Mouse (Mus musculus) monocyte, adult 2 months (primary cell): ENCODE measurements around the gene Epha4.

Source experiments
- DNase-seq, 2 experiments: peaks; one replicate each; pipeline ENCODE4 v3.0.0; 2022; ENCODE audit warnings: low spot score in 2 of 2, low read depth in 1 of 2

The Epha4 gene

DNA sequence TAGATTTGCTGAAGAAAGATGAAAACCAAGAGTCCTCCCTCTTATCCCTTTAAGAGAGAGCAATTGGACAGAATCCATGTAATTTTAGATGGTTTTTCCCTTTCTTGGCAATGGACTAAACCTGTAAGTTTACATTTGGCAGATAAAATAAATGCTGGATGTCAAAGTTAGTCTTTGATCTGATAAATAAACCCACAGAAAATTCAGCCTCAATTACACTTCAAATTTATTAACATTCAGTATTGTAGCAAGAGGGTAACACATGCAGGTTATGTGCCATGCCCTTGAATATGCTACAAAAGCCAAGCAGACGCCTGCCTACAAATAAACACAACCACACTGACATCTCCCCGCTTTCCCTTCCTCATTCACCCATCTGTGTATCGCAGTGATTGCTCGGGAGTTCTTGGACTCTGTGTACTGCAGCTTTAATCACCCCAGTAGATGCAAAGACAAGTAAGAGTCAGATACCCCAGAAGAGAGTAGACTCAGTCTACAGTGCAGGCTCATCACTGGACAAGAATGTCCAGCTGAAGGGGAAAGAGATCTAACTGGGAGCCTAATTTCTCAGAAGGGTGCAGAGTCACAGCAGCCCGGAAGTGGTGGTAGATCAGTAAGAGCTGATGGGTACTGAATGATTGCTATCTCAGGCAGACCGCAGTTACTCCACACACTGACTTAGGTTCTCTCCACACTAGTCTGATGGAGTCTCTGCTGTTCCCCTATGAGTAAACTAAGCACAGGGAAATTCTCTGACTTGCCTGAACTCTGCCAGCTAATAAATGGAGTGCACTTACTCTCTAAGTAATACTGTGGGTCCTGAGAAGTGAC, 29.9 kb downstream of the Epha4 start:
- DNase-seq = no peak

DNA sequence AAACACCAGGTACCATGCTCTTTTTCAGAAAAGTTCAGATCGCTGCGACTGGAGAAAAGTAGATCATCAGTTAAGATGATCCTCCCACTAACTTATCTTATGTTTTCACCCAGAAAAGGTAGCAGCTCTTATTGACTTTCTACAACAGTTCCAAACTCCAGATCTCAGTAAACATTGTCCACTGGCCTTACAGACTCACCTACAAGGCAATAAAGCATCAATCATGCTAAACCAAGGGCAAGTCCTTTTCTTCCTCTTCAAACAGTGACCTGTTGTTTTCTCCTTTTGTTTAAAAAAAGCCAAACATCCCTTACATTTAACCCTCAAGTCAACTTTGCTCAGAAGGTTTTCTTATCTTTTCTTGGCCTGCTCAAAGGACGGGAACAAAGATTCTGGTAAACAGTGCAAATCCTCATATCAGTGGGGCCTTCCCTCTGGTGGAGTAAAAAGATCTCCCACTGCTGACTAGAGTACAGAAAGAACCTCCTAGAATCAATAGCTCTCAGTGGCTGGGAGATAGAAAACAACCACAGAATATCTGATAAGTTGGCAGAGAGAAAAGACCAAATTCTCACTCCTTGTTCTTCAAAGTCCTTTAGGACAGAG, 39.0 kb downstream of the Epha4 start:
- no peak for DNase-seq

DNA sequence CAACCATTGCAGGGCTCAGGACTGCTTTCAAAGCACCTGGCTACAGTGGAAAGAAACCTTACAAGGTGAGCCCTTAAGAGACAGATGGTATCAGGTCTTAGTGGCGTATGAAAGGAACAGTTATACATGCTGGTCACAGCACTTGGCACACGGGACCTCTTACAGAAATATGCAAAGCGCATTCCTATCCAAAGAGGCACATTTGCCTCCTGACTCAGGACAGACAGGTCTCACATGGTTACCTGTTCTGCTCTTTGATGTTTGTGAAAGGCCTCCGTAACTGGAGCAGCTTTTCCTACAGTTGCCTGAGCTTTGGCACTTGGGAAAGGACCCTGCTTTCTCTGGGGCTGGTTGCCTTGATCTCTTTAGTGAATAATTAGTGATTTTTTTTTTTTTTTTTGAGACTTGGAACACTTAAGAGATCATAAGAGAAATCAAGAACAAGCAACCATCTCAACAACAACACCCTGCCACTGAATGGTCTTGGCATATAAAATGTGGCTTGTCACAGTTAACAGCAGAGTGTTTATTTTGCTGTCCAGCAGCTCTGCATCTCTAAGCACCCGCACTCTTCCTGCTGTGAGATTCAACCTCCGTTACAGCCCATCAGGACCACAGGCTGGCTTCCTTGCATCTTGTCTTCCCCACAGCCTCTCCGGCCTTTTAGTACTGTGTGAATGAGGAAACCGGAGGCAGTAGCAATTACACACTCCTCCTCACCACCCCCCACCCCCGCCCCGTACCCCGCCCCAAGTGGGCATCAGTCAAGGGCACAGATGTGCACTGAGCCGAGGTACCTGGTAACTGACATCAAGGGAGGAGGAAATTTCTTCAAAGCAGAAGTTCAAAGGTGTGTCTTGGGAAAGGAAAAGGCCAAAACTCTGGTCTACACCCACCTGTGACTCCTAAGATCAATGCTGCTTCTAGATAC, 41.2 kb downstream of the Epha4 start:
- DNase-seq = no peak

DNA sequence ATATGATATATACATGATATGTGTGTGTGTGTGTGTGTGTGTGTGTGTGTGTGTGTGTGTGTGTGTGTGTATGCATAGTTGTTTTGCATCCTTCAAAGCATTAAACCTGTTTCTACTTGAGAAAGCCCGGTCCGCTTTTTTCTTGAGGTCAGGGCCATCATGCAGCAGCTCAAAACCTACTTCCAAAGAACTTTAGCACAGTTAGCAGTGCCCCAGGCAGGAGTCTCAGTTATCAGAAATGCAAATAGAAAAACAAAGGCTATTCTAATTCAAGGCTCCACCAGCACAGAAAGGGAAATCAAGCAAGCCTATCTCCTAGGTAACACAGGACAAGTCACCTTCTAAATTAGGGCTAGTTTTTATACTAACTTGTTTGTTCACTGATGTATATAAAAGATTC, 42.3 kb downstream of the Epha4 start:
- no peak for DNase-seq

GRCm38 (mm10) chr1:77471447-77471846, 43.4 kb downstream of the Epha4 start:
- no peak for DNase-seq

- no peak for DNase-seq
Observed at GRCm38 (mm10) chr1:77471037-77471436, 43.9 kb downstream of the Epha4 start.

DNA sequence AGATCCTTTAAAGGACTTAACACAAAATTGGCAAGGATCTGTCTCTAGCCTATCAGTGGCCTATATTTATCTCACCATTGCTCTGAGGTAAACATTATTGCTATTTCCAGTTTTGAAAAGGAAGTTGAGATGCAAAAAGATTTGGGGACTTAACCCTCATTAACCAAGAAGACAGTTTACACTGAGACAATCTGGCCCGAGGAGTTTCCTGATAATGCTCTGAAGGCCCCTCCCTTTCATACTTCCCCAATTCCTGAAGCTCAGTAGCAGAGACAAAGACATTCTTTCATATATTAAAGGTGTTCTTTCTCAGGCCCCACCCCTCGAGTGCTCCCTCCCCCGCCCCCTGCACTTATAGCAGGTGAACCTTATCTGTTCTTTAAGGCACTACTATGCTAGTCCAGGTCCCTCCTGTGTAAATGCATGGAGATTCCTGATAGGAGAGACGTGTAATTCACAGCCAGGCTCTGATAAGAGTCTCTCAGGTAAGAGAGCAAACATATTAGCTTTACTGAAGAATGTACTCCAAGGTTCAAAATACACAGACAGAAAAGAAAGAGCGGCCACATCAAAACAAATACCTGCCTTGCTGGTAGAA, 46.1 kb downstream of the Epha4 start:
- no peak for DNase-seq

DNA sequence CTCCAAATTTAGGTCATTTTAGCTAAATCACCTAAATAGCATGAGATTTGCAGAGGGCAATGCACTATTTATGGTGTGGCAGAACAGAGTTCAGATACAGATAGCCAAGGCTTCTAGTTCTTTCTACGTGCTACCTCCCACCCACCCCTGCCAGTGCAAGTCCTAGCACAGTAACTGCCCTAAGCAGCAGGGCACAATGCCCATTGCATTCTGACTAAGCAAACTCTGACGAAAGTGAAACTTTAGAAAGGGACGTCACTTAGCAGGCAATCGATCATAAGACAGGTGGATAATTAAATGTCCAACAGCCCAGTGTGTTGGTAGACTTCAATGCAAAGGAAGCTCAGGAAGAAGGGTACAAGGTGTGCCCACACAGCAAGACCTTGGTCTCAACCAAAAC, 49.4 kb downstream of the Epha4 start:
- DNase-seq = no peak

DNA sequence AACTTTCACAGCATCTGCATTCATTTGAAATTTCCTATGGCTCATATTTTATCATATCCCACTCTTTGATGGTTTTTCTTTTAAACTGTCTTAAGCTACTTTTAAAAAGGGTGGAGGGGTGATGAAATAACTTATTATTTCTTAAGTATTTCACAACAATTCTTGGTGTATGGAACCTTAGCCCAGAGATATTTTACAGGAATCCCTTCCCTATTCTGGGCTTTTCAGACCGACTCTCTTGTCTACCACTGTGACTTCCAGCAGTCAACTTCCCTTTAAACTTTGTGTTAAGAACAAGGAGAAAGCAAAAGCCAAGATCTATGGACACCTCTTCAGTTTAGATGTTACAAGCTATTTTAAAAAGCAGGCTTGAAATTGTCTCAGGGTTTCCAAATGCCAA, 50.8 kb downstream of the Epha4 start:
- DNase-seq = no peak

DNA sequence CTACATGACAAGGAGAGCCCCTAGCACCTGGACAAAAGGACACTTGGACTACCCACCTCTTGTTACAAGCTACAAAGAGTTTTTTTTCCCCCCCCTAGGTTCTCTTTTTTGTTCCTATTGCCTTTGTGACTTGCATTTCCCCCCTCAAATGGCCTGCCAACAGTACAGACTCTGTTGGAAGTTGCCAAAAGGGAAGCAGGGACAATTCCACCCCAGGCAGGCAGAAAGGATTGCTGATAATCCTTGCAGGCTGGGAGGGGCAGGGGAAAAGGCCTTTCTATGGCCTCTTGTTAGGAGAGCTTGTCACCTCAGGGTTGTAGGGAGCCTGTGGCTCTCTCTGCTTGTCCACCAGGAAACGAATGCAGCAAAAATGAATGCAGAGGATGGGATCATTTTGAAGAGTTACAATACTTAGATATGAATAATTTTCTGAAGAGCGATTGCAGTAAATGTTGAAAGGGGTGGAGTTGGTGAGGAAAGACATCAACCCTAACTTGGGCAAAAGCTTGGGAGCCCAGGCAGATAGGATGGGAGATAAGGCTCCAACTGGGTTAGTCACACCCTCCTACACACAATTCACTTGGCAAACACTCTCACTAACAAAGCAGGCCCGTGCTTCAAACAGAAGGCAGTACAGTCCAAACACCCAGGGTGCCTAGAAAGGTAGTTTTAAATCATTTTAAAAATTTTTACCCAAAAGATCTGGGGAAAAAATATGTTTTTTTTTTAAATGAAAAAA, 52.8 kb downstream of the Epha4 start:
- no peak for DNase-seq

GRCm38 (mm10) chr1:77460831-77461629, 53.9 kb downstream of the Epha4 start:
- no peak for DNase-seq

DNA sequence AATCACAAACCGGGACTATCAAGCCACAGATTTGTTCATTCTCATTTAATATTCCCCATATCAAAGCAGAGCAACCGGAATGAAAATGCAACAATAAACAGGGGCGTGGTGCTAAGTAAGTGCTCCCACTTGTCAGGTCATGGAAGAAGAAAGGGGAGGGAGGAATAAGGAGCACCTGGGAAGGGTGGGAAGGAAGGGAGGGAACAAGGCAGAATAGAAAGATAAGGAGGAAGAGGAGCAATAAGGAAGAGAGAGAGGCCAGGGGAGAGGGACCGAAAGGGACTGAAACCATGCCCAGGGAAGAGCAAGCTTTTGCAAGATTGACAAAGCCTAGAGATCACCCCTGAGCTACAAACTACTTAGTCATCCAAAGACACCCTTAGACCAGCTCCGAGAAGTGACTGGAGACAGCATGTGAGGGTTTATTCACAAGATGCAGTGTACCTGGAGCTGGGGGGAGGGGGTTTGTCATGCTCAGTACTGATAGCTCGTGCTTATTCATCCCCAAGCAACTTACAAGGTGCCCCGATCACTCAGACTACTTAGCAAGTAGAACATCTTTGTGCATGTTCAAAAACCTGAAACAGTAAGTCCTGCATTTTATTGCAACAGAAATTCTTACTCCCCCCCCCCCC, 56.0 kb downstream of the Epha4 start:
- no peak for DNase-seq

GRCm38 (mm10) chr1:77457446-77457800, 57.5 kb downstream of the Epha4 start:
- no peak for DNase-seq

DNA sequence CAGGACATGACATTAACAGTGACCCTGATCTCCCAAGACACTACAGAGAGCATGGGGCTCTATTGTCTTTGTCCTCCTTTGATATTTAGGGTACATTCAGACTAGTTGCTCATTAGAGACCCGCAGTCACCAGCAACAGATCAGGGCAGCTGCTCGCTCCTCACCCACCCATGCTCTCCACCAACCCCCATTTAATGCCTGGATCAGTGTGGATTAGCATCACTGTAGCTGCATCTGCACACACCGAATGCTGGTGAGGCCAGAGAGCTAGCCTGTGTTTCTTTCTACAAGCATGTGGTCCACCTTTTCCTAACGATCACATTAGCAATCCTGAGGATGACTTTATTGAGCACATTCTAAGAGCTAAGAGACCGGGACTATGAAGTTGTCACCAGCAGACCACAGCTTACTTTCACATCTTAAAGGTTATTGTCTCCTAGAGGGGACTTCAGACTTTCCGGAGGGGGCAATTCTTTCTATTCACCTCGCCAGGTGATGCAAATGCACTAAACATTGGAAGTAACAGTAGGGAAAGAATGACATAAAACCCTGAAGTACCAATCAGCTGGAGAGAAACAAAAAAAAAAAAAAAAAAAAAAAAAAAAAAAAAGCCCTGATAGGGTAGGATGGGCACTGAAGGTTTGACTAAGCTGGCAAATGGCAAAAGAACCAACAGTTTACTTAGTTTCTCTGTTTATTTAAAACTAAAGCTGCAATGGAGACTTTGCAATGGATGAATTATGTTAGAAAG, 58.0 kb downstream of the Epha4 start:
- DNase-seq = no peak

DNA sequence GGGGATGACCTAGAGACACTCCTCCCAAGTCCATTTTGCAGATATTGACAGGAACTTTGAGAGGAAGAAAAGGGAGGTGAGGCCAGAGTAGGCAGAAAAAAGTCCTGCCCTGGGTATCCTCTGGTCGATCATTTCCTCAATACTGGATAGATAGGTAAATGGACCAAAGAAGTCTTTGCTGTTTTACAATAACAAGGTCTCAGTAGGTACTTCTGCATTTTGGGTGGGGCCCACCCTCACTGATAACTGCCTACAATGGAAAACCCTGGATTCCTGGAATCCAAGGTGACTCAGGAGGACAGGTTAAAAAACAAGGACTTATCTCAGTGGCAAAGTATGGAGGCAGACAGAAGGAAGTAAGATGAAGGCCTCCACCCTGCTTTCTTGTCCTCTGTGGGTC, 61.1 kb downstream of the Epha4 start:
- DNase-seq = no peak

- no peak for DNase-seq
Observed at GRCm38 (mm10) chr1:77452721-77453120, 62.2 kb downstream of the Epha4 start.

- DNase-seq = no peak
Observed at GRCm38 (mm10) chr1:77451541-77451940, 63.3 kb downstream of the Epha4 start.

DNA sequence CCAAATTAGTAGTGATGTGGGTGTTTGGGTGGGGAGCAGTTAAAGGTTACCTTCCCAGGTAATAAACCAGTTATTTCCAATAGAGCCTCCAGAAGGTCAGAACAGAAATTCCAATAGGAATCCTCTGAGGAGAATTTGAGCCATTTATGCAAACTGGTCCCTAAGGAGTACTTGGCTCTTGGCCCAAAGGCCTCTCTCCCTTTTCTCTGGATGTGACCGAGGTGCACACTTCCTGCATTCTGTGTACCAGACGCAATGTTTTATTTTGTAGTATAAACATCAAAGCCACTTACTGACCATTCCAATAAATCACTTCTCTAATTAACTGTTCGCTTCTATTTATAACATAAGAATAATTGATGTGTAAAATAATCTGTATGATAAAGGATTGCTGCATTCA, 64.7 kb downstream of the Epha4 start:
- no peak for DNase-seq
